Mouse (Mus musculus) limb, embryonic 13.5 days (tissue): ENCODE data around the gene Rrp7a. TPM values are rescaled to one million over a fixed set of nuclear protein-coding genes. Genes with fewer than 3 reads are reported as not detected.

Experiments
- ATAC-seq: fragments of 200-750 bp; cut with Nextera tagmentation; 2 replicates; pipeline ENCODE4 v1.8.0; 2017; ENCODE audit warnings: low read depth, moderate number of reproducible peaks, moderate TSS enrichment; ENCODE audit not compliant: low FRiP score
- H3K27ac ChIP-seq: fragments of 300-500 bp; sonication (generic); 2 replicates; pipeline ENCODE4 v1.5.1; 2015; ENCODE audit warnings: inconsistent platforms, mild to moderate bottlenecking, moderate library complexity
- H3K27me3 ChIP-seq: fragments of 300-500 bp; sonication (generic); 2 replicates; pipeline ENCODE4 v1.6.1; 2015; ENCODE audit warnings: mild to moderate bottlenecking, inconsistent platforms
- H3K36me3 ChIP-seq: fragments of 300-500 bp; sonication (generic); 2 replicates; pipeline ENCODE4 v1.6.1; 2015; ENCODE audit warnings: inconsistent platforms, mild to moderate bottlenecking, moderate library complexity
- H3K4me1 ChIP-seq: fragments of 300-500 bp; sonication (generic); 2 replicates; pipeline ENCODE4 v1.6.1; 2015; ENCODE audit warnings: inconsistent platforms
- H3K4me2 ChIP-seq: fragments of 300-500 bp; sonication (generic); replicated peaks from 2 replicates; pipeline ENCODE4 v1.6.1; 2015; ENCODE audit warnings: inconsistent platforms, mild to moderate bottlenecking, moderate library complexity
- H3K4me3 ChIP-seq: fragments of 300-500 bp; sonication (generic); 2 replicates; pipeline ENCODE4 v1.5.1; 2015; ENCODE audit warnings: moderate library complexity, mild to moderate bottlenecking, inconsistent platforms
- H3K9ac ChIP-seq: fragments of 300-500 bp; sonication (generic); 2 replicates; pipeline ENCODE4 v1.6.1; 2015; ENCODE audit warnings: mild to moderate bottlenecking, inconsistent platforms
- H3K9me3 ChIP-seq: fragments of 300-500 bp; sonication (generic); 2 replicates; pipeline ENCODE4 v1.6.1; 2016; ENCODE audit warnings: inconsistent platforms
- WGBS: fragments of 180-500 bp; shearing (Covaris S2); methylation state at CpG from one replicate; pipeline ENCODE4 v1.1.7; 2015; 5-methylcytosine and 5-hydroxymethylcytosine counted together
- polyA plus RNA-seq: library from polyadenylated mRNA; unstranded; fragments of >200 nt; fragmentation: Nextera tagmentation; extraction: Ambion mirVana; gene quantifications from 2 replicates; pipeline ENCODE4 v1.2.1, GENCODE M21; 2015

Rrp7a gene
- polyA plus RNA-seq, 1 experiment from 2014 or later: 63.9 TPM

DNA sequence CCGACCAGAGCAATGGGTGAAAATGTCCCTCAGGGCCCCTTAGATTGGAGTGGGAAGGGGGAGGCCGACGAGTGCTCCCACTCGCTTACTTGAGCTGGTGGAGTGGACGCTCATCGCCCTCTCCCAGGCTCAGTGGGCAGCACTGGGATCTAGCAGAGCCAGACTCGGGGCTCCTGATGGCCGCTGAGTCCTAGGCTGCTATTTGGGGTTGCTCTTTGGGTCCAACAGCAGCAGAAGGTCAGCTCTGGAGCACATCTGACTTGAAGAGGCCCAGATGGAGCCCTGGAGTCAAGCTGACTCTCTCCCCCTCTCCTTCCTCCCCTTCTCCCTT lies 22.3 kb downstream of the Rrp7a start:
- H3K36me3 ChIP-seq: peaks cover 1% of the 10 kb centered on the region
- peak overlapping the region; percentile 61 for H3K4me3 ChIP-seq
- H3K4me2 ChIP-seq: peak overlapping the region; percentile 90
- peak overlapping the region; percentile 80 for H3K9ac ChIP-seq
- no peaks in the 10 kb centered on the region for H3K9me3 ChIP-seq
- ATAC-seq: no peak; the same call in 1 of the 2 replicates
- peaks cover 11% of the 10 kb centered on the region; the same call in 1 of the 2 replicates for H3K27me3 ChIP-seq
- peak overlapping the region; percentile 55; the same call in 1 of the 2 replicates for H3K27ac ChIP-seq
- H3K4me1 ChIP-seq: peaks cover 18% of the 10 kb centered on the region
- WGBS: 5% methylated on average over 8 of the region's 8 CpGs

DNA sequence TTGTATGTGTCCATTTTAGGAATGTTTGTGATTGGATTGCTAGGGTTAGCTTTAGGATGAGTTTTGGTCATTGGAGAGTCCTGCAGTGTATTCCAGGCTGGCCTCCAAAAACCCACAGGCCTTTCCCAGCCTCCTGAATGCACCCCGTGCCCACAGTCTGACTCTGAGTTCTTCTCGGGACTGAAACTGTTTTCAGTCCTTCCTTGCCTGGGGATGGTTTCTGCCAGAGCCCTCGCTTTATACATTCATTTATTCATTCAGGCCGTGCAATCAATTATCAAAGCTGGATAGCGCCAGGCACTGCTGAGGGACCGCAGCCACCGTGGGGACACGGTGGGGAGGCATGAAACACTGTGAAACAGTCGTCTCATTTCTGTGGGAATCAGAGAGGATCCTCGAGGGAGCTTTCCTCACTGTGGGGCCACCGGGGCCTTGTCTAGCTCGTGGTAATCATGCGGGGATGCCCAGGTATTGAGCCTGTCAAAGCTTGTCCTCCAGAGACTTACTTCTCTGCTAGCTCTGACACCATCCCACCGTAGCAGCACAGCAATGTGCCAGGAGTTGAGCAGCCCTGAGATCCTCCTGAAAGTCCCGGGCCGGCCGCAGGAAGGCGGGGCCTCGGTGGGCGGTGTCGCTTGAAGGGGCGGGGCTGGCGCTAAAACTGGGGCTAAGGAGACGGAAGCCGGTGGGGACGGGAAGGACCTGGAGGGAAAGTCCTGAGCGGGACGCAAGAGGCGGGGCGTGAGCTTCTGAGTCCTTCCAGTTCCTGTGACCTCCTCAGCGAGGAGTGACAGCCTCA lies 22.9 kb downstream of the Rrp7a start:
- Histone ChIP-seq H3K4me3 (peak overlapping the region; percentile 61), H3K9ac (peak overlapping the region; percentile 80), H3K4me1 (peaks cover 18% of the 10 kb centered on the region), H3K27ac (peak overlapping the region; percentile 55; the same call in 1 of the 2 replicates), H3K36me3 (no peaks in the 10 kb centered on the region), H3K9me3 (no peaks in the 10 kb centered on the region), H3K4me2 (peak overlapping the region; percentile 90), H3K27me3 (peaks cover 11% of the 10 kb centered on the region; the same call in 1 of the 2 replicates)
- peak; percentile 94 for ATAC-seq
- 3% methylated on average over 31 of the region's 31 CpGs for WGBS

DNA sequence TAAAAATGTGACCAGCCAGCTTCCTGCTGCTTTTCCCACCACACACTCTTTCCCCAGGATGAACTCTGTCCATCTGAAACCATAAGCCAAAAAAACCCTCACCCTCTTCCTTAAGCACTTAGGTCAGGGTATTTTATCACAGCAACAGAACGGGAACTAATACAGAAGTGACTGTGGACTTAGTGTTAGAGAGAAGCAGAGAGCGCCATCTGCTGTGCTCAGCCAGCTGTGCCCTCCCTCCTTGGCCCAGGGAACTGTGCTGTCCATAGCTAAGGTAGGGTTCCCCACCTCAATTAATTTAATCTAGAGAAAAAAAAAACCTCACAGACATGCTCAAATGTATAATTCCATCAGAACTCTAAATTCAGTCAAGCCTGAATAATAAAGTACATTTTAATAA lies 26.7 kb downstream of the Rrp7a start:
- Histone ChIP-seq H3K36me3 (no peaks in the 10 kb centered on the region), H3K27ac (no peak overlapping the region), H3K4me2 (no peak overlapping the region), H3K4me3 (no peak overlapping the region), H3K9me3 (no peaks in the 10 kb centered on the region), H3K27me3 (peaks cover 11% of the 10 kb centered on the region; the same call in 1 of the 2 replicates), H3K4me1 (peaks cover 20% of the 10 kb centered on the region), H3K9ac (no peak overlapping the region)
- 40% methylated on average over 2 of the region's 2 CpGs for WGBS
- ATAC-seq: no peak

DNA sequence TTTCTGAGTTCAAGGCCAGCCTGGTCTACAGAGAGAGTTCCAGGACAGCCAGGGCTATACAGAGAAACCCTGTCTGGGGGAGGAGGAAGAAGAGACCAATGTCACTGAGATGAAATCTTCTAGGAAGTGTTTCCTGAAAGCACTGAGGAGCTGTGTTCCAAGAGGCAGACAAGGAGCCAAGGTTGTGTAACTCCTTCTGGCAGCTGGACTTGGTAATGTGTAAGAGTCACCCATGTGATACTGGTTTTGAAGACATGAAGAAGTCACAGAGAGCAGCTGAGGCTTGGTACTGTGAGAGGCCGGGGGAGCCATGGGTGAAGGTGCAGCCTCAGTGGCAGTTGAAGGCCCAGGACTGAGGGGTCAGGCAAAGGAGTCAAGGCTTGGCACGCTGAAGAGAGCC lies 28.9 kb downstream of the Rrp7a start:
- Histone ChIP-seq H3K27me3 (peaks cover 18% of the 10 kb centered on the region), H3K4me1 (peaks cover 20% of the 10 kb centered on the region), H3K4me3 (no peak overlapping the region), H3K4me2 (no peak overlapping the region), H3K9ac (no peak overlapping the region), H3K9me3 (no peaks in the 10 kb centered on the region), H3K27ac (no peak overlapping the region), H3K36me3 (no peaks in the 10 kb centered on the region)
- ATAC-seq: no peak
- 72% methylated on average over 2 of the region's 2 CpGs for WGBS

DNA sequence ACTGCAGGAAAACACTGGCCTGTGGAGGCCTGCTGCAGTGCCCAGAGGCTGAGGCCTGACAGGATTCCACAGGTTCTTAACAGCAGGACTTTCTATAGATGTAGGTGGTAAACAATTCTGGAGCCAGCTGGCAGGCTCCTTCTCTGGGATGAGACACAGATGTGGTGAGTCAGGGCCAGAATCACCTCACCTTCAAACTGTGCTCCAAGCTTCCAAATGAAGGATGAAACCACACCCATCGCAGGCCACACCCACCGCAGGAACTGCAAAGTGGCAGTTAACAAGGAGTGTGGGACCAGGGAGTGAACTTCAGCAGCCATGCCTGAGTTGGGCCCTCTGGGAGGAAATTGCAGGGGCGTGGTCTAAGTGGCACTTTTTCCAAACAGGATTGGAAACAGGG lies 31.7 kb downstream of the Rrp7a start:
- Histone ChIP-seq H3K9me3 (no peaks in the 10 kb centered on the region), H3K9ac (no peak overlapping the region), H3K4me2 (no peak overlapping the region), H3K27ac (no peak overlapping the region), H3K4me1 (peaks cover 30% of the 10 kb centered on the region), H3K4me3 (no peak overlapping the region), H3K36me3 (no peaks in the 10 kb centered on the region), H3K27me3 (peaks cover 26% of the 10 kb centered on the region)
- WGBS: 34% methylated on average over 3 of the region's 3 CpGs
- peak; percentile 51; the same call in 1 of the 2 replicates for ATAC-seq

DNA sequence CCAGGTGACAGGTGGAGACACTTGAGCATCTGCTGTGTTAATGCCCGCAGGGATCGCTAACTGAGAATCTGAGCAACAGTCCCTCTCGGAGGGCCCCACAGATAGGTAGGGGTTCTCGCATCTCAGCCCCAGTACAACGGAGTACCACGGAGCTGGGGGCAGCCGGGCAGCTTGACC lies 33.3 kb downstream of the Rrp7a start, which contains the start of gene Serhl:
TSS of gene Serhl (plus strand) at position 78 of the 177 bp plus-strand sequence.
- H3K4me3 ChIP-seq: peak within 1 kb of the TSS; percentile 9; the same call in 1 of the 2 replicates
- H3K4me2 ChIP-seq: peak within 1 kb of the TSS; percentile 43
- no peak for ATAC-seq
- WGBS: 10% methylated on average over 7 of the region's 7 CpGs
- H3K9ac ChIP-seq: no peak within 1 kb of the TSS
- H3K9me3 ChIP-seq: no peaks in the 10 kb centered on the region
- H3K27ac ChIP-seq: peak within 1 kb of the TSS; percentile 10; the same call in 1 of the 2 replicates
- peaks cover 26% of the 10 kb centered on the region for H3K27me3 ChIP-seq
- H3K36me3 ChIP-seq: no peaks in the 10 kb centered on the region
- H3K4me1 ChIP-seq: peaks cover 30% of the 10 kb centered on the region

DNA sequence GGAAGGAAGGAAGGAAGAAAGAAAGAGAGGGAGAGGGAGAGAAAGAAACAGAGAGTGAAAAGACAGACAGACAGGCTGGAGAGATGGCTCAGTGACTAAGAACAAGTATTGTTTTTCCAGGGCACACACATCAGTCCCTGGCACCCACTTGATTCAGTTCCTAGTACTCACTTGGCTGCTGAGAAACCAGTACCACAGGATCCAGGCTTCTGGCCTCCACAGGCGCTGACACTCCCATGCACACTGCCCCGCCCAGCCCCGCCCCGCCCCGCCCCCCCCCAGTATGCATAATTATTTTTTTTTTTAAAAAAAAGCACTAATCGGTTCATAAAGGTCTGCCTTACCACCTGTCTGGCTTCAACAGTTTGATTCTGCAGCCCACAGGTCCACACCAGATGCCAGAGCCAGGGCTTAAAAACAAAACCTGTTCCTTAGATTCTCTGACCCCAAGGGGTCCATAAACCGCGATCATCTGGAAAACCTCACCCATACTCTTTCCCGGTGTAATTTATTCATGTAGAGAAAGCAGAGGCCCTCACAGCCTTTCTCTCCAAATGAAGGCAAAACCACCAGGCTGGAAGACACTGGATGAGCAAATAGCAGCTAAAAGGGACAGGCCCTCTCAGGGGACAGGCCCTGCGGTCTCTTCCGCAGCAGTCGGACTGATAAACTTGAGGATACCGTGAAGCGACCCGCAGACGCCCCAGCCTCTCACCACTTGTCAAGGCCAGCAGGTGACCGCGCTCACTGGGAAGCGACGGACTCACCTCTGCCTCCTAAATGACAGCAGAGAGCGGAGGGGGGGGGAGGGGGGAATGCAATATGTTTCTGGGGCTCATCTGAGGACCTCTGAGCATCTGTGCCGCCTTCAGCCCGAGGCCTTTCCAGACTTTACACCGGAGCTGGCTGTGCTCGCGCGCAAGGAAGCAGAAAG lies 33.8 kb downstream of the Rrp7a start:
- peak overlapping the region; percentile 9; the same call in 1 of the 2 replicates for H3K4me3 ChIP-seq
- 3% methylated on average over 27 of the region's 27 CpGs for WGBS

DNA sequence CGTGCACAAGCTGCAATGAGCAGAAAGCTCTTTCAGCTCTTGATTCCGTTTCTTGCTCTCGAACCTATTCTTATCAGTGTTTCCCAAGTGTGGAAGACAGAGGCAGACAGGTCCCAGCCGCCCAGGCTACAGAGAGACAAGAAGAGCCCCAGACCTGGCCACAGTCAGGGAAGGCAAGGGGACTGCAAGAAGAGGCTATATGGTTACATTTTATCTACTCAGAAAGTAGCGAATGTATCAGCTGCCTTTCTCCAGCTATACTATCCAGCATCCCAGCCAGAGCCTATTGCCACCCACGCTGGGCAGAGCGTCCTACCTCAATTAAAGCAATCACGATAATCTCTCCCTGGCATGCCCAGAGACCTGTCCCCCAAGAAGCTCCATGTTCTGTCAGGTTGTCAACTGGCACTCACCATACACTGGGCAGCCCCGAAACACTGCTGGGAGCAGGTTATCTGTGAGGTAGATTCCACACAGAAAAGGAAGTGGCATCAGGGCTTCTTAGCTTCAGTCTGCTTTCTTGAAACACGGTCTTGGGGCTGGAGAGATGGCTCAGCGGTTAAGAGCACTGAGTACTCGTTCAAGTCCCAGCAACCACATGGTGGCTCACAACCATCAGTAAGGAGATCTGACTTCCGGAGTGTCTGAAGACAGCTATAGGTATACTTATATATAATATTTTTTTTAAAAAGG lies 35.8 kb downstream of the Rrp7a start:
- Histone ChIP-seq H3K9me3 (no peaks in the 10 kb centered on the region), H3K4me1 (peaks cover 30% of the 10 kb centered on the region), H3K9ac (no peak overlapping the region), H3K27me3 (peaks cover 26% of the 10 kb centered on the region), H3K4me3 (no peak overlapping the region), H3K36me3 (no peaks in the 10 kb centered on the region), H3K4me2 (no peak overlapping the region), H3K27ac (no peak overlapping the region)
- 86% methylated on average over 13 of the region's 13 CpGs for WGBS
- ATAC-seq: no peak

More for the DNA sequence above, 33.8 kb downstream of the Rrp7a start:
- H3K9me3 ChIP-seq: no peaks in the 10 kb centered on the region
- H3K27ac ChIP-seq: peak overlapping the region; percentile 10; the same call in 1 of the 2 replicates
- peaks cover 30% of the 10 kb centered on the region for H3K4me1 ChIP-seq
- no peaks in the 10 kb centered on the region for H3K36me3 ChIP-seq
- H3K4me2 ChIP-seq: peak overlapping the region; percentile 43
- peaks cover 26% of the 10 kb centered on the region for H3K27me3 ChIP-seq
- no peak for ATAC-seq
- no peak overlapping the region for H3K9ac ChIP-seq

DNA sequence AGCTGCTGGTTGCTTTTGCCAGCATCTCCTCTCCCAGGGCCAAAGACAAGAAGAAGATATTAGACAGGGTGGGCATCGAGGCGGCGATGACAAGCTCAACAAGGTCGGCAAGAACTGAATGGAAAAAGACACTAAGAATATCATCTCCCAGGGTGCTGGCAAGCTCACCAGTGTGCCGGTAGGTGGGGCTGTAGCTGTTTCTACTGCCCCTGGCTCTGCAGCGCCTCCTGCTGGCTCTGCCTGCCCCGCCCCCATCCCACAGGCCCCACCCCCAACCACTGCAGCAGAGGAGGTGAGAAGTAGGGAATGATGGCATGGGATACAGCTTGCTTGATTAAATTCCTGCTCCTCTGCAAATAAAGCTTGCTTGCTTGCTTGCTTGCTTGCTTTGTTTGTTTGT lies 36.7 kb downstream of the Rrp7a start:
- 37% methylated on average over 7 of the region's 7 CpGs for WGBS
- peaks cover 26% of the 10 kb centered on the region for H3K27me3 ChIP-seq
- H3K9ac ChIP-seq: no peak overlapping the region
- no peak for ATAC-seq
- no peaks in the 10 kb centered on the region for H3K36me3 ChIP-seq
- H3K9me3 ChIP-seq: no peaks in the 10 kb centered on the region
- H3K4me2 ChIP-seq: no peak overlapping the region
- H3K4me1 ChIP-seq: peaks cover 27% of the 10 kb centered on the region
- H3K4me3 ChIP-seq: no peak overlapping the region
- H3K27ac ChIP-seq: no peak overlapping the region

DNA sequence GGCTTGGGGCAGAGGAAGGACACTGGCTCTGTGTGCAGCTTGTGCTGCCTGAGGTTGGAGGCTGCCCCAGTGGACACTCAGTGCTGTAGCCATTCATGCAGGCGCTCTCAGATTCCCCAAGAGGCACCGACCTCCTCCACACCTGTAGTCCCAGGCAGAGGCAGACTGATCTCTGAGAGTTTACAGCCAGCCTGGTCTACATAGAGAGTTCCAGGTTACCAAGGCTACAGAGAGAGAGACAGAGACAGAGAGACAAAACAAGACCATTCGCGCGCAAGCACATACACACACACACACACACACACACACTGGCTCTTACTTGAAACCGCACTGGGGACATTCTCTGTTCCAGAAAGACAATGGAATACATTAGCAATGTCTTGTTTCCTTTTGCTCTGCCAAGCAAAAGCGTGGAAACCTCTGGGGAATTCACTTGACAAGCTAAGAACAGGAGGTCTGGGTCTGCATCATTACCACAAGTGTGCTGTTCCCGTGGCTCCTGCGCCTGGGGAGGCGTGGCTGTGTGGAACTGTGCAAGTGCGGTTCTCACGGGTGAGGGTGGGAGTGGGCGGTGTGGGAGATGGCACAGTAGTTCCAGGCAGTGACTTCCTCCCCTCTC lies 38.5 kb downstream of the Rrp7a start:
- ATAC-seq: peak; percentile 54; the same call in 1 of the 2 replicates
- Histone ChIP-seq H3K4me2 (no peak overlapping the region), H3K36me3 (no peaks in the 10 kb centered on the region)

DNA sequence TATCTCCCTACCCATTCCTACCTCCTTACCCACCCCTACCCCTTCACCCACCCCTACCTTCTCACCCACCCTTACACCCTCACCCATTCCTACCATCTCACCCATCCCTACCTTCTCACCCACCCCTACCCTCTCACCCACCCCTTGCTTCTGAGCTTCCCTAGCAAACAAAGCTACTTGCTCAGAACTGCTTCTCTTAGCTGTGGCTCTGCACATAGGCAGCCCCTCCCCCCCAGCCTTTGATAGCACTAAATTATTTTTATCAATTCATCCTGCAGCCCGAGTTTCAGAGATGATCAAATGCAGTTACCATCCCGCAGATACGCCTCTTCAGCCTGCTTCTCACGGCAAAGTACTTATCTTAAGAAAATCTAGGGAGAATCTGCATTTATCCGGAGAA lies 39.1 kb downstream of the Rrp7a start:
- no peak for ATAC-seq
- Histone ChIP-seq H3K4me3 (no peak overlapping the region), H3K4me2 (no peak overlapping the region), H3K27me3 (peaks cover 14% of the 10 kb centered on the region), H3K4me1 (peaks cover 8% of the 10 kb centered on the region), H3K9me3 (no peaks in the 10 kb centered on the region), H3K27ac (no peak overlapping the region), H3K9ac (no peak overlapping the region), H3K36me3 (no peaks in the 10 kb centered on the region)
- WGBS: 75% methylated on average over 5 of the region's 5 CpGs

More for the DNA sequence above, 38.5 kb downstream of the Rrp7a start:
- Histone ChIP-seq H3K9me3 (no peaks in the 10 kb centered on the region), H3K27me3 (peaks cover 17% of the 10 kb centered on the region), H3K4me1 (peaks cover 14% of the 10 kb centered on the region), H3K27ac (no peak overlapping the region), H3K4me3 (no peak overlapping the region), H3K9ac (no peak overlapping the region)
- 64% methylated on average over 13 of the region's 13 CpGs for WGBS
